Mouse (Mus musculus) thymus, adult 2 months (tissue): ENCODE data around the gene Psg20.

Experiments used
- CTCF ChIP-seq: fragments of 200-500 bp; IDR thresholded peaks from 2 replicates; pipeline ENCODE4 v1.5.1; 2012; ENCODE audit warnings: mild to moderate bottlenecking, control low read depth, low read length, moderate library complexity, borderline replicate concordance; ENCODE audit not compliant: control insufficient read depth, poor library complexity, insufficient read depth; ENCODE audit errors: extremely low read depth
- POLR2A ChIP-seq: fragments of 200-500 bp; IDR thresholded peaks from 2 replicates; pipeline ENCODE4 v1.6.1; 2012; ENCODE audit warnings: mild to moderate bottlenecking, low read length, control low read depth, moderate library complexity; ENCODE audit not compliant: control insufficient read depth, poor library complexity, insufficient read depth; ENCODE audit errors: extremely low read depth

DNA sequence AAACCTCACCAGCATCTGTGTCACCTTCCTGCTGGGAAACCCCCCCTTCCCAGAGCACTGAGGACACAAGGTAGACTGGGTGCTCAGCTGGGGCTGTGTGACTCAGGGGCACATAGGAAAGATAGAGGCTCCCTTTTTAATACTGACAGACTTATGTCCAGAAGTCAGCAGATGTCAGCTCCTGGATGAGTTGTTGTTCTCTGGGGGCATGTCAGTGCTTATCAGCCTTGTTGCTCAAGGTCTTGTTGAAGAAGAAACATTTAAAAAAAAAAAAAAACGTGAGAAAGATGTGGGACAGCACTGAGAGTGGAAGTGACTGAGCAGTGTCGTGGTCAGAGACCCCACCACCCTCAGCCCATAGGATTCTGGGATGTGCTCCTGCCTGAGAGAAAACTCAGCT, 31.8 kb upstream of the Psg20 start, which contains the start of gene Psg22:
- TF ChIP-seq CTCF, result no peak
- TF ChIP-seq POLR2A, result no peak
